ENCODE assay signal across 18 mouse cellular contexts in the genomic region with DNA sequence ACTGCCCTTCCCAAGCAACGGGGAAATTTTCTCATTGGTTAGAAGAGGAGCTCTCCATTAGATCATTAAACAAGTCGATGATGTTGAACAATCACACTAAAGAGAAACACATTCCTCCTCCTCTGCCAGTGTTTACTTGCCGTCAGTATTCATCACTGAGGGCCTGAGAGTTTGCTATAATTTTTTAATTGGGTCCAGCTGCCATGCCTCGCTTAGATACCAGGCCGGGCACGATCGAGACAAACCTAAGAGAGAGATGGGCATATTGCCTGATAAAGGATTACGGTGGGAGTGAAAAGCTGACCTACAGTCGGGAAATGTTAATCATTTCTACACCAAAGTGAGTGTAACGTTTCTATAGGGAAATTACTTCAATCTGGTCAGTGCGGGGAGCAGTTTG.
A peak's percentile ranks its signal among the peaks of the same experiment; 100 is the strongest.
DNase-seq lines count a peak whose midpoint lies in the region; ATAC-seq lines count a peak whose summit lies in the region.
"Had no signal": no experiment of that assay in that cellular context is flagged by ENCODE, and none has a peak within 500 bp of the region (broad histone marks: within the 10 kb centered on the region; RNA-seq: fewer than 3 reads in every experiment).

No protein-coding gene starts in this region.

- peak overlapping the region; percentile 11; the same call in 1 of the 2 replicates for H3K4me3 ChIP-seq in hindbrain, embryonic 13.5 days
- no peak overlapping the region for H3K4me3 ChIP-seq in hindbrain, embryonic 11.5 days (ENCODE audit: low read depth, low read length)
- H3K4me3 ChIP-seq in neural tube, embryonic 11.5 days (ENCODE audit: low read depth, low read length): no peak overlapping the region
- peak overlapping the region; percentile 19; the same call in 1 of the 2 replicates for H3K4me3 ChIP-seq in neural tube, embryonic 15.5 days (replicated peaks)
- H3K4me3 ChIP-seq: erythroblast, embryonic 14.5 days; heart, embryonic 13.5 days; intestine, embryonic 15.5 days; left cerebral cortex, adult 2 months; liver, embryonic 13.5 days had no signal

- H3K27me3 ChIP-seq in hindbrain, embryonic 13.5 days: peaks cover 12% of the 10 kb centered on the region
- peaks cover 2% of the 10 kb centered on the region; the same call in 1 of the 2 replicates for H3K27me3 ChIP-seq in hindbrain, embryonic 11.5 days (ENCODE audit: control insufficient read depth, insufficient read depth, low read length)
- peaks cover 4% of the 10 kb centered on the region; the same call in 1 of the 2 replicates for H3K27me3 ChIP-seq in neural tube, embryonic 11.5 days (ENCODE audit: control insufficient read depth, insufficient read depth, low read length)
- no peaks in the 10 kb centered on the region; the same call in 1 of the 2 replicates for H3K27me3 ChIP-seq in neural tube, embryonic 15.5 days (replicated peaks)
- H3K27me3 ChIP-seq: heart, embryonic 13.5 days; intestine, embryonic 15.5 days; liver, embryonic 13.5 days had no signal

- ATAC-seq in hindbrain, embryonic 13.5 days (ENCODE audit: low FRiP score): no peak
- ATAC-seq in hindbrain, embryonic 11.5 days (ENCODE audit: low FRiP score): no peak
- peak; percentile 22; the same call in 1 of the 2 replicates for ATAC-seq in neural tube, embryonic 11.5 days (ENCODE audit: insufficient read depth, low FRiP score, low TSS enrichment)
- ATAC-seq in neural tube, embryonic 15.5 days (ENCODE audit: low FRiP score): peak; percentile 32
- ATAC-seq: activated CD4-positive, CD25-positive, alpha-beta regulatory T cell, adult 4 months; intestine, embryonic 15.5 days had no signal

- no peak overlapping the region for H3K9ac ChIP-seq in hindbrain, embryonic 13.5 days
- H3K9ac ChIP-seq in hindbrain, embryonic 11.5 days (ENCODE audit: low read depth, low read length): no peak overlapping the region
- H3K9ac ChIP-seq in neural tube, embryonic 11.5 days (ENCODE audit: low read length): no peak overlapping the region
- H3K9ac ChIP-seq in neural tube, embryonic 15.5 days (replicated peaks): no peak overlapping the region
- H3K9ac ChIP-seq: heart, embryonic 13.5 days; intestine, embryonic 15.5 days; liver, embryonic 13.5 days had no signal

- H3K36me3 ChIP-seq in hindbrain, embryonic 13.5 days: no peaks in the 10 kb centered on the region
- no peaks in the 10 kb centered on the region for H3K36me3 ChIP-seq in hindbrain, embryonic 11.5 days (ENCODE audit: control insufficient read depth, insufficient read depth, low read length)
- H3K36me3 ChIP-seq in neural tube, embryonic 11.5 days (ENCODE audit: control insufficient read depth, insufficient read depth, low read length): no peaks in the 10 kb centered on the region
- no peaks in the 10 kb centered on the region for H3K36me3 ChIP-seq in neural tube, embryonic 15.5 days
- H3K36me3 ChIP-seq: heart, embryonic 13.5 days; intestine, embryonic 15.5 days; liver, embryonic 13.5 days had no signal

- peak overlapping the region; percentile 41 for H3K4me2 ChIP-seq in hindbrain, embryonic 13.5 days
- no peak overlapping the region for H3K4me2 ChIP-seq in hindbrain, embryonic 11.5 days (replicated peaks; ENCODE audit: low read depth, low read length)
- no peak overlapping the region for H3K4me2 ChIP-seq in neural tube, embryonic 11.5 days (ENCODE audit: low read depth)
- peak overlapping the region; percentile 55 for H3K4me2 ChIP-seq in neural tube, embryonic 15.5 days
- H3K4me2 ChIP-seq: heart, embryonic 13.5 days; liver, embryonic 13.5 days had no signal

- H3K9me3 ChIP-seq in hindbrain, embryonic 13.5 days: no peaks in the 10 kb centered on the region
- H3K9me3 ChIP-seq in hindbrain, embryonic 11.5 days (ENCODE audit: control insufficient read depth, low read length): no peaks in the 10 kb centered on the region
- H3K9me3 ChIP-seq in neural tube, embryonic 11.5 days (ENCODE audit: control insufficient read depth, low read length): no peaks in the 10 kb centered on the region
- H3K9me3 ChIP-seq in neural tube, embryonic 15.5 days (replicated peaks): no peaks in the 10 kb centered on the region
- H3K9me3 ChIP-seq: heart, embryonic 13.5 days; intestine, embryonic 15.5 days; liver, embryonic 13.5 days had no signal

- H3K27ac ChIP-seq in hindbrain, embryonic 13.5 days: peak overlapping the region; percentile 45; the same call in 1 of the 2 replicates
- H3K27ac ChIP-seq in hindbrain, embryonic 11.5 days (ENCODE audit: low read depth, low read length): no peak overlapping the region
- no peak overlapping the region for H3K27ac ChIP-seq in neural tube, embryonic 11.5 days (ENCODE audit: low read depth, low read length)
- H3K27ac ChIP-seq in neural tube, embryonic 15.5 days (replicated peaks): no peak overlapping the region
- H3K27ac ChIP-seq: heart, embryonic 13.5 days; intestine, embryonic 15.5 days; left cerebral cortex, adult 2 months; liver, embryonic 13.5 days had no signal

- DNase-seq in hindbrain, embryonic 11.5 days (ENCODE audit: low spot score): no peak
- DNase-seq in neural tube, embryonic 11.5 days (ENCODE audit: low spot score): no peak
- no peak for DNase-seq in neural tube, embryonic 10.5 days (ENCODE audit: extremely low spot score, low spot score)
- peak; percentile 14 for DNase-seq in hindlimb bud, embryonic 11.5 days (ENCODE audit: extremely low spot score, low read depth, low spot score)
- DNase-seq in adrenal gland, adult (ENCODE audit: inconsistent age in 2 of 2, low spot score in 1 of 2): no peak
- no peak for DNase-seq in testis, postnatal 10 days (ENCODE audit: low spot score)
- DNase-seq: cerebellum, adult 11 months; cerebellum, postnatal 36 days; liver, embryonic 13.5 days; lung, postnatal 10 days; right cerebral cortex, postnatal 25 days had no signal

- 48% methylated on average over 11 of the region's 11 CpGs for WGBS in hindbrain, embryonic 13.5 days
- WGBS in hindbrain, embryonic 11.5 days: 69% methylated on average over 11 of the region's 11 CpGs
- WGBS in neural tube, embryonic 11.5 days: 61% methylated on average over 11 of the region's 11 CpGs
- WGBS in neural tube, embryonic 15.5 days: 17% methylated on average over 11 of the region's 11 CpGs

- H3K4me1 ChIP-seq in hindbrain, embryonic 13.5 days (replicated peaks): peaks cover 13% of the 10 kb centered on the region
- H3K4me1 ChIP-seq in hindbrain, embryonic 11.5 days (replicated peaks; ENCODE audit: control insufficient read depth, insufficient read depth, low read length): no peaks in the 10 kb centered on the region; the same call in 1 of the 2 replicates
- H3K4me1 ChIP-seq in neural tube, embryonic 11.5 days (ENCODE audit: control insufficient read depth, insufficient read depth, low read length): 0 out of 2 replicates have a peak, but pooled peaks cover under 1% of the 10 kb centered on the region
- H3K4me1 ChIP-seq in neural tube, embryonic 15.5 days: peaks cover 20% of the 10 kb centered on the region
- H3K4me1 ChIP-seq: heart, embryonic 13.5 days; intestine, embryonic 15.5 days; liver, embryonic 13.5 days had no signal

Comparison
In these comparisons a context has a peak if more than half of its experiments do, and no peak if none do; other contexts are left out.
1. H3K4me2 ChIP-seq: peak in hindbrain, embryonic 13.5 days (single experiment) and neural tube, embryonic 15.5 days (single experiment); none in hindbrain, embryonic 11.5 days (single experiment) and neural tube, embryonic 11.5 days (single experiment).
2. H3K4me3 ChIP-seq: peak in hindbrain, embryonic 13.5 days (single experiment) and neural tube, embryonic 15.5 days (single experiment); none in hindbrain, embryonic 11.5 days (single experiment) and neural tube, embryonic 11.5 days (single experiment).
3. ATAC-seq: peak in neural tube, embryonic 11.5 days (single experiment) and neural tube, embryonic 15.5 days (single experiment); none in hindbrain, embryonic 13.5 days (single experiment) and hindbrain, embryonic 11.5 days (single experiment).